Comparison of ENCODE assay signal across 8 mouse cellular contexts in the genomic region with DNA sequence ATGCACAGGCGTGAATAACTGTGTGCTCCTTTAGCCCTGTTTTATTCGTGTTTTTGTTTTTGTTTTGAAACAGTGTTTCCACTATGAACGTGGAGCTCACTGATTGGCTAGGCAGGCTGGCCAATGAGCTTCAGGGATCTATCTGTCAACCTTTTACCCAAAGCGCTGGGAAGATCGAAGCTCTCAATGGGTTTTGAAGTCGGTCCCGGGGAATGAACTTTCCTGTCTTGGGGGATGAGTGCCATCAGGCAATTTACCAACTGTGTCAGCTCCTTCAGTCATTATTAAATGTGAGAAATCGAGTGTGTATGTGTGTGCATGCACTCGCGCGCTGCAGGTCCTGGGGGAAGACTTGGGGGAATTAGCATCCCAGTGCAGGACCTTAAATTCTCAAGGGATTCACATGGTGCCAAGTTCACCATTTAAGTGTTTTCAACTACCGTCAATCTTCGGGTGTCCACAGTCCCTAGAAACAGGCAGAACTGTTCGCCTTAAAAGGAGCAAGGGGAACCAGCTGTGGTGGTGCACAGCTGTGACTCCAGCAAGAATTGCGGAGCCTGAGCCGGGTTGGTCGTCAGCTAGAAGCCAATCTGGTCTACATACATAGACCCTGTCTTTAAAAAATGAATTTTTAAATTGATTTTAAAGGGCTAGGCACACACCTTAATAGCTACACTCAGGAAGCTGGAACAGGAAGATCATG. TPM values are rescaled to one million over a fixed set of nuclear protein-coding genes. Genes with fewer than 3 reads are reported as not detected.
DNase-seq lines count a peak whose midpoint lies in the region; ATAC-seq and TF ChIP-seq lines count a peak whose summit lies in the region.

No protein-coding gene starts in this region.

- peak overlapping the region; percentile 90; the same call in 1 of the 2 replicates for H3K9ac ChIP-seq in forebrain, postnatal 0 days
- H3K9ac ChIP-seq in midbrain, embryonic 13.5 days (replicated peaks), result peak overlapping the region; percentile 99

- ATAC-seq in forebrain, postnatal 0 days, result no peak
- no peak for ATAC-seq in midbrain, embryonic 13.5 days
- ATAC-seq in frontal cortex, adult (ENCODE audit: low TSS enrichment), result no peak

- no peaks in the 10 kb centered on the region for H3K9me3 ChIP-seq in forebrain, postnatal 0 days (ENCODE audit: low read length)
- H3K9me3 ChIP-seq in midbrain, embryonic 13.5 days, result no peaks in the 10 kb centered on the region

- peak overlapping the region; percentile 95 for H3K27ac ChIP-seq in gastrocnemius, adult 2 months
- no peak overlapping the region for H3K27ac ChIP-seq in bone marrow macrophage, adult 2 months (ENCODE audit: insufficient read depth, low read depth, low read length)
- no peak overlapping the region for H3K27ac ChIP-seq in forebrain, postnatal 0 days (ENCODE audit: low read depth, low read length)
- H3K27ac ChIP-seq in midbrain, embryonic 13.5 days, result peak overlapping the region; percentile 93

- peaks cover 20% of the 10 kb centered on the region for H3K4me1 ChIP-seq in bone marrow macrophage, adult 2 months (ENCODE audit: control insufficient read depth, insufficient read depth, low read length)
- H3K4me1 ChIP-seq in forebrain, postnatal 0 days (ENCODE audit: insufficient read depth), result peaks cover 32% of the 10 kb centered on the region
- peaks cover 53% of the 10 kb centered on the region for H3K4me1 ChIP-seq in midbrain, embryonic 13.5 days (replicated peaks)

- peak overlapping the region; percentile 97 for H3K4me3 ChIP-seq in gastrocnemius, adult 2 months
- peak overlapping the region; percentile 99 for H3K4me3 ChIP-seq in bone marrow macrophage, adult 2 months (ENCODE audit: insufficient read depth, low read length)
- peak overlapping the region; percentile 99 for H3K4me3 ChIP-seq in forebrain, postnatal 0 days (ENCODE audit: low read depth, low read length)
- peak overlapping the region; percentile 95 for H3K4me3 ChIP-seq in midbrain, embryonic 13.5 days (replicated peaks)

- no peak for TF ChIP-seq CTCF in gastrocnemius, adult 2 months (IDR thresholded peaks at IDR 0.05)
- TF ChIP-seq CTCF in bone marrow macrophage, adult 2 months (IDR thresholded peaks at IDR 0.05; ENCODE audit: low read depth, low read length), result no peak
- TF ChIP-seq CTCF in forebrain, postnatal 0 days (IDR thresholded peaks at IDR 0.05; ENCODE audit: low read depth), result no peak

- H3K27me3 ChIP-seq in forebrain, postnatal 0 days (ENCODE audit: insufficient read depth, low read length), result no peaks in the 10 kb centered on the region
- H3K27me3 ChIP-seq in midbrain, embryonic 13.5 days, result no peaks in the 10 kb centered on the region

- intact Hi-C loops in gastrocnemius, adult 2 months (cut with DNase I), result no loop called here

- H3K4me2 ChIP-seq in forebrain, postnatal 0 days (ENCODE audit: low read depth), result peak overlapping the region; percentile 90
- H3K4me2 ChIP-seq in midbrain, embryonic 13.5 days (replicated peaks), result peak overlapping the region; percentile 98

- no peak for TF ChIP-seq POLR2A in bone marrow macrophage, adult 2 months (IDR thresholded peaks at IDR 0.05; ENCODE audit: borderline replicate concordance, low read depth, low read length)

- 24% methylated on average over 17 of the region's 17 CpGs for WGBS in forebrain, postnatal 0 days
- 26% methylated on average over 17 of the region's 17 CpGs for WGBS in midbrain, embryonic 13.5 days

- peak; percentile 47 for DNase-seq in gastrocnemius, adult 2 months
- no peak for DNase-seq in gastrocnemius, adult 18-20 months (ENCODE audit: low spot score)
- no peak for DNase-seq in forebrain, postnatal 0 days
- peak; percentile 51 to 69 for DNase-seq in kidney, postnatal 25 days
- no peak for DNase-seq in layer of hippocampus, adult 8-10 months (ENCODE audit: low spot score in 2 of 2)

- no peaks in the 10 kb centered on the region; the same call in 1 of the 2 replicates for H3K36me3 ChIP-seq in forebrain, postnatal 0 days (ENCODE audit: insufficient read depth)
- H3K36me3 ChIP-seq in midbrain, embryonic 13.5 days, result no peaks in the 10 kb centered on the region

RNA-seq across cellular contexts. Expression of a gene that starts 1.0 kb away (rescaled TPM):
- 10 to 100 TPM; 12.2 to 18.9 TPM for total RNA-seq in gastrocnemius, adult 2 months (2021)
- 10 to 100 TPM; 14.5 to 16.4 TPM for total RNA-seq in gastrocnemius, adult 18-20 months (2021)
- polyA plus RNA-seq in bone marrow macrophage, adult 2 months (2012; ENCODE audit: insufficient read depth, insufficient read length, missing spikeins), result 16.2 and 18.2 TPM in 2 replicates
- 13.8 and 19.0 TPM in 2 replicates for total RNA-seq in forebrain, postnatal 0 days (2014; rRNA removed)
- polyA plus RNA-seq in forebrain, postnatal 0 days (2015; fragmentation: Nextera tagmentation; extraction: Ambion mirVana), result 3.2 and 5.0 TPM in 2 replicates
- 4.8 and 5.1 TPM in 2 replicates for polyA plus RNA-seq in midbrain, embryonic 13.5 days (2015; fragmentation: Nextera tagmentation; extraction: Ambion mirVana)
- total RNA-seq in layer of hippocampus, adult 8-10 months (2022), result 10 to 100 TPM; 45.5 to 49.7 (median 48.7) TPM

Comparison
In these comparisons a context has a peak if more than half of its experiments do, and no peak if none do; other contexts are left out.
1. DNase-seq: peak in gastrocnemius, adult 2 months (single experiment) and kidney, postnatal 25 days (2 of 2); none in gastrocnemius, adult 18-20 months (single experiment), forebrain, postnatal 0 days (single experiment) and layer of hippocampus, adult 8-10 months (0 of 2).
2. H3K27ac ChIP-seq: peak in gastrocnemius, adult 2 months (single experiment) and midbrain, embryonic 13.5 days (single experiment); none in bone marrow macrophage, adult 2 months (single experiment) and forebrain, postnatal 0 days (single experiment).
3. Peak in every context shown above with its lines, with median percentiles within 50 percentile points of each other: H3K4me3 ChIP-seq.